Mouse (Mus musculus) adrenal gland, postnatal 4 days (tissue): Measurements from ENCODE around the gene Ttn. TPM values are rescaled to one million over a fixed set of nuclear protein-coding genes. Genes with fewer than 3 reads are reported as not detected.

Source experiments
- DNase-seq, 2 experiments: peaks; one replicate each; pipeline ENCODE4 v3.0.0; 2021 to 2022; ENCODE audit warnings: low spot score in 2 of 2, mixed read lengths in 2 of 2
- total RNA-seq, 2 experiments: library from RNA; stranded (reverse); gene quantifications; 2 replicates each; pipeline ENCODE4 v1.2.3; 2021

Gene Ttn
- total RNA-seq, 2 experiments from 2014 or later: 35.7 to 175 TPM

- no peak for DNase-seq
Observed at GRCm38 (mm10) chr2:76665531-76665930, 316.8 kb downstream of the Ttn start.

GRCm38 (mm10) chr2:76659419-76659818 is 322.9 kb downstream of the Ttn start:
- DNase-seq: no peak

- DNase-seq: no peak
Observed at GRCm38 (mm10) chr2:76658551-76658950, 323.8 kb downstream of the Ttn start.

- DNase-seq: no peak
Observed at GRCm38 (mm10) chr2:76655982-76656381, 326.4 kb downstream of the Ttn start.

GRCm38 (mm10) chr2:76655444-76655843 is 326.9 kb downstream of the Ttn start:
- no peak for DNase-seq

GRCm38 (mm10) chr2:76654646-76655045 is 327.7 kb downstream of the Ttn start:
- no peak for DNase-seq

Other genes with a start within 250 kb of the Ttn start
- gene Ccdc141, start 188.1 kb upstream of the Ttn start, total RNA-seq: 10 to 100 TPM; 19.3 to 21.7 TPM